Mouse (Mus musculus): ENCODE measurements around the gene Ap2a1. TPM values are rescaled to one million over a fixed set of nuclear protein-coding genes. Genes with fewer than 3 reads are reported as not detected.
"Not testable (repeated sequence)": the region's sequence is repeated elsewhere in the genome, so short reads cannot be mapped to it uniquely, and the experiment has no call there.

The Ap2a1 gene
- polyA plus RNA-seq, 1 experiment from 2014 or later = 74.2 TPM

GRCm38 (mm10) chr7:44893197-44893596 lies 36.1 kb downstream of the Ap2a1 start:
- Histone ChIP-seq H3K27me3 (no peaks in the 10 kb centered on the region), H3K36me3 (peaks cover 23% of the 10 kb centered on the region), H3K4me3 (replicated peaks) (peak overlapping the region; percentile 23; the same call in 1 of the 2 replicates), H3K27ac (peak overlapping the region; percentile 92), H3K9me3 (no peaks in the 10 kb centered on the region), H3K4me1 (replicated peaks) (peaks cover 38% of the 10 kb centered on the region), H3K9ac (replicated peaks) (no peak overlapping the region), H3K4me2 (peak overlapping the region; percentile 85)
- WGBS = 34% methylated on average over 8 of the region's 8 CpGs
- no peak for ATAC-seq (ENCODE audit: insufficient number of reproducible peaks, insufficient read depth, low FRiP score, low TSS enrichment, low read depth)

GRCm38 (mm10) chr7:44892276-44892921 lies 36.9 kb downstream of the Ap2a1 start, which contains the start of gene Med25:
Gene Med25 (minus strand): TSS chr7:44892712.
- peaks cover 31% of the 10 kb centered on the region for H3K36me3 ChIP-seq
- H3K27me3 ChIP-seq = no peaks in the 10 kb centered on the region
- under 1% methylated on average over 56 of the region's 56 CpGs for WGBS
- peak within 1 kb of the TSS; percentile 82 for H3K4me3 ChIP-seq (replicated peaks)
- peak; percentile 61 for ATAC-seq (ENCODE audit: insufficient number of reproducible peaks, insufficient read depth, low FRiP score, low TSS enrichment, low read depth)
- no peaks in the 10 kb centered on the region for H3K9me3 ChIP-seq
- peak within 1 kb of the TSS; percentile 85 for H3K9ac ChIP-seq (replicated peaks)
- peak within 1 kb of the TSS; percentile 96 for H3K27ac ChIP-seq
- H3K4me2 ChIP-seq = peak within 1 kb of the TSS; percentile 85
- H3K4me1 ChIP-seq (replicated peaks) = peaks cover 38% of the 10 kb centered on the region

GRCm38 (mm10) chr7:44891611-44892010 lies 37.7 kb downstream of the Ap2a1 start:
- Histone ChIP-seq H3K4me1 (replicated peaks) (peaks cover 30% of the 10 kb centered on the region), H3K9me3 (no peaks in the 10 kb centered on the region), H3K4me2 (peak overlapping the region; percentile 85), H3K36me3 (peaks cover 39% of the 10 kb centered on the region), H3K27me3 (no peaks in the 10 kb centered on the region), H3K9ac (replicated peaks) (peak overlapping the region; percentile 85), H3K4me3 (replicated peaks) (peak overlapping the region; percentile 82), H3K27ac (peak overlapping the region; percentile 96)
- ATAC-seq (ENCODE audit: insufficient number of reproducible peaks, insufficient read depth, low FRiP score, low TSS enrichment, low read depth) = no peak
- WGBS = 32% methylated on average over 6 of the region's 6 CpGs

GRCm38 (mm10) chr7:44890737-44891136 lies 38.6 kb downstream of the Ap2a1 start:
- peak overlapping the region; percentile 85; the same call in 1 of the 2 replicates for H3K9ac ChIP-seq (replicated peaks)
- no peak for ATAC-seq (ENCODE audit: insufficient number of reproducible peaks, insufficient read depth, low FRiP score, low TSS enrichment, low read depth)
- no peak overlapping the region for H3K27ac ChIP-seq
- no peaks in the 10 kb centered on the region for H3K9me3 ChIP-seq
- peak overlapping the region; percentile 85 for H3K4me2 ChIP-seq
- H3K4me3 ChIP-seq (replicated peaks) = peak overlapping the region; percentile 82
- 92% methylated on average over 4 of the region's 4 CpGs for WGBS
- H3K27me3 ChIP-seq = no peaks in the 10 kb centered on the region
- H3K36me3 ChIP-seq = peaks cover 47% of the 10 kb centered on the region
- peaks cover 28% of the 10 kb centered on the region for H3K4me1 ChIP-seq (replicated peaks)

GRCm38 (mm10) chr7:44890180-44890579 lies 39.1 kb downstream of the Ap2a1 start:
- no peak overlapping the region for H3K27ac ChIP-seq
- H3K4me3 ChIP-seq (replicated peaks) = no peak overlapping the region
- peaks cover 24% of the 10 kb centered on the region for H3K4me1 ChIP-seq (replicated peaks)
- H3K9me3 ChIP-seq = no peaks in the 10 kb centered on the region
- H3K36me3 ChIP-seq = peaks cover 53% of the 10 kb centered on the region
- no peaks in the 10 kb centered on the region for H3K27me3 ChIP-seq
- H3K9ac ChIP-seq (replicated peaks) = no peak overlapping the region
- H3K4me2 ChIP-seq = no peak overlapping the region
- 83% methylated on average over 7 of the region's 7 CpGs for WGBS
- no peak for ATAC-seq (ENCODE audit: insufficient number of reproducible peaks, insufficient read depth, low FRiP score, low TSS enrichment, low read depth)

GRCm38 (mm10) chr7:44888256-44889105 lies 40.8 kb downstream of the Ap2a1 start:
- no peaks in the 10 kb centered on the region for H3K9me3 ChIP-seq
- ATAC-seq (ENCODE audit: insufficient number of reproducible peaks, insufficient read depth, low FRiP score, low TSS enrichment, low read depth) = no peak
- no peaks in the 10 kb centered on the region for H3K27me3 ChIP-seq
- H3K4me3 ChIP-seq (replicated peaks) = no peak overlapping the region
- H3K4me2 ChIP-seq = no peak overlapping the region
- no peak overlapping the region for H3K9ac ChIP-seq (replicated peaks)
- peaks cover 67% of the 10 kb centered on the region for H3K36me3 ChIP-seq
- peaks cover 20% of the 10 kb centered on the region for H3K4me1 ChIP-seq (replicated peaks)
- WGBS = 89% methylated on average over 13 of the region's 13 CpGs
- no peak overlapping the region for H3K27ac ChIP-seq

GRCm38 (mm10) chr7:44886964-44887363 lies 42.3 kb downstream of the Ap2a1 start:
- H3K36me3 ChIP-seq = peaks cover 82% of the 10 kb centered on the region
- WGBS = 91% methylated on average over 7 of the region's 7 CpGs
- no peak overlapping the region for H3K27ac ChIP-seq
- H3K27me3 ChIP-seq = no peaks in the 10 kb centered on the region
- H3K9me3 ChIP-seq = no peaks in the 10 kb centered on the region
- no peak overlapping the region for H3K9ac ChIP-seq (replicated peaks)
- no peak overlapping the region for H3K4me2 ChIP-seq
- no peak overlapping the region for H3K4me3 ChIP-seq (replicated peaks)
- no peak for ATAC-seq (ENCODE audit: insufficient number of reproducible peaks, insufficient read depth, low FRiP score, low TSS enrichment, low read depth)
- peaks cover 15% of the 10 kb centered on the region for H3K4me1 ChIP-seq (replicated peaks)

- H3K27me3 ChIP-seq = no peaks in the 10 kb centered on the region
- no peak overlapping the region for H3K4me2 ChIP-seq
- WGBS = 95% methylated on average over 5 of the region's 5 CpGs
- H3K36me3 ChIP-seq = peaks cover 96% of the 10 kb centered on the region
- no peaks in the 10 kb centered on the region for H3K9me3 ChIP-seq
- ATAC-seq (ENCODE audit: insufficient number of reproducible peaks, insufficient read depth, low FRiP score, low TSS enrichment, low read depth) = no peak
- no peak overlapping the region for H3K4me3 ChIP-seq (replicated peaks)
- no peak overlapping the region for H3K9ac ChIP-seq (replicated peaks)
- H3K4me1 ChIP-seq (replicated peaks) = no peaks in the 10 kb centered on the region
- no peak overlapping the region for H3K27ac ChIP-seq
Observed at GRCm38 (mm10) chr7:44884637-44885036, 44.7 kb downstream of the Ap2a1 start.

GRCm38 (mm10) chr7:44883036-44883435 lies 46.3 kb downstream of the Ap2a1 start:
- Histone ChIP-seq H3K27me3 (no peaks in the 10 kb centered on the region), H3K9ac (replicated peaks) (no peak overlapping the region), H3K9me3 (no peaks in the 10 kb centered on the region), H3K4me1 (replicated peaks) (no peaks in the 10 kb centered on the region), H3K4me2 (no peak overlapping the region), H3K27ac (no peak overlapping the region), H3K4me3 (replicated peaks) (no peak overlapping the region), H3K36me3 (peaks cover 97% of the 10 kb centered on the region)
- 96% methylated on average over 3 of the region's 3 CpGs for WGBS
- ATAC-seq (ENCODE audit: insufficient number of reproducible peaks, insufficient read depth, low FRiP score, low TSS enrichment, low read depth) = no peak

- Histone ChIP-seq H3K4me1 (replicated peaks) (no peaks in the 10 kb centered on the region), H3K36me3 (peaks cover 74% of the 10 kb centered on the region), H3K27ac (no peak overlapping the region), H3K27me3 (no peaks in the 10 kb centered on the region), H3K9ac (replicated peaks) (no peak overlapping the region), H3K4me3 (replicated peaks) (no peak overlapping the region), H3K9me3 (no peaks in the 10 kb centered on the region), H3K4me2 (no peak overlapping the region; the same call in 1 of the 2 replicates)
- 92% methylated on average over 14 of the region's 14 CpGs for WGBS
- no peak for ATAC-seq (ENCODE audit: insufficient number of reproducible peaks, insufficient read depth, low FRiP score, low TSS enrichment, low read depth)
Observed at GRCm38 (mm10) chr7:44877833-44878232, 51.5 kb downstream of the Ap2a1 start.

- peaks cover 22% of the 10 kb centered on the region for H3K36me3 ChIP-seq
- H3K27ac ChIP-seq = not testable (repeated sequence)
Observed at GRCm38 (mm10) chr7:44871774-44872173, 57.5 kb downstream of the Ap2a1 start.

More at GRCm38 (mm10) chr7:44871774-44872173, 57.5 kb downstream of the Ap2a1 start:
- ATAC-seq (ENCODE audit: insufficient number of reproducible peaks, insufficient read depth, low FRiP score, low TSS enrichment, low read depth); H3K4me3 ChIP-seq (replicated peaks); H3K9me3 ChIP-seq; H3K4me2 ChIP-seq; H3K9ac ChIP-seq (replicated peaks); H3K27me3 ChIP-seq: not testable (repeated sequence)
- H3K4me1 ChIP-seq (replicated peaks) = peaks cover 26% of the 10 kb centered on the region
- WGBS = 84% methylated on average over 2 of the region's 2 CpGs

Measured in limb, embryonic 12.5 days (tissue).